Mouse (Mus musculus) layer of hippocampus, postnatal 36 days (tissue): ENCODE data around the gene Sel1l. TPM values are rescaled to one million over a fixed set of nuclear protein-coding genes. Genes with fewer than 3 reads are reported as not detected.
"Not testable (repeated sequence)": the region's sequence is repeated elsewhere in the genome, so short reads cannot be mapped to it uniquely, and the experiment has no call there.

Source experiments
- DNase-seq, 2 experiments: peaks; one replicate each; pipeline ENCODE4 v3.0.0; 2022
- total RNA-seq, 2 experiments: library from RNA; stranded (reverse); gene quantifications; 2 replicates each; pipeline ENCODE4 v1.2.3; 2021

Gene Sel1l
- total RNA-seq, 2 experiments from 2014 or later = 187 to 204 TPM

DNA sequence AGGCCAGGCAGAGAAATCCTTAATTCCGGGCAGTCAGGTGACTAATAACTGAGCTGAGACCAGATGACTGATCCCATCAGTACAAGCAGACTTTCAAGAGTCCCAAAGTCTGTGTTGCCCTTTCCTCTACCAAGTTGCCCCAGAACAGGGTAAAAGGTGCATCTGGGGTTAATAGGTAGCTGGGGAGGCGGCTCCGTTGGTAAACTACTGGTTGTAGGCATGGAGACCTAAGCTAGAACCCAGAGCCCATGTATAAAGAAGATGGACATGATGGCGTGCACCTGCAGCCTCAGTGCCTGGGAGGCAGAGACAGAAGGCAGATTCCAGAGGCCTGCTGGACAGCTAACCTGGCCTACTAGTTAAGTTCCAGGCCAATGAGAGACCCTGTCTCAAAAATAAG is 30.2 kb downstream of the Sel1l start:
- DNase-seq = no peak

DNA sequence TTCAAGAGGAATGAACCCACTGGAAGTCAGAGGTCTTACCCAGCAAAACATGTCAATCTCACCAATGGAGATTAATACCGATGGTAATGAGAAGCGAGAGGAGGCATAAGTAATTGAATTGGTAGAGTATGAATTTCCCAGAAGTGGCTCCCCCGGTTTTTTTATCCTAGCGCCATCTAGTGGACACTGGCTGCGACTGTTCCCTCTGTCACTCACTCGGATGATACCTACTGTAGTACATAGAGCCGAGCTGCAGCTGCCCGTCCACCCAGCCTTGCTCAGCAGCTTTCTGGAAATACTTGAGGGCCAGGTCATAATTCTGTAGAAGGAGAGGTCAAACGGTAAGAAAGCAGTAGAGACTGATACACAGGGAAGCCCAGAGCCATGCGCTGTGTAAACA is 33.0 kb downstream of the Sel1l start:
- peak; percentile 40 to 54 for DNase-seq

DNA sequence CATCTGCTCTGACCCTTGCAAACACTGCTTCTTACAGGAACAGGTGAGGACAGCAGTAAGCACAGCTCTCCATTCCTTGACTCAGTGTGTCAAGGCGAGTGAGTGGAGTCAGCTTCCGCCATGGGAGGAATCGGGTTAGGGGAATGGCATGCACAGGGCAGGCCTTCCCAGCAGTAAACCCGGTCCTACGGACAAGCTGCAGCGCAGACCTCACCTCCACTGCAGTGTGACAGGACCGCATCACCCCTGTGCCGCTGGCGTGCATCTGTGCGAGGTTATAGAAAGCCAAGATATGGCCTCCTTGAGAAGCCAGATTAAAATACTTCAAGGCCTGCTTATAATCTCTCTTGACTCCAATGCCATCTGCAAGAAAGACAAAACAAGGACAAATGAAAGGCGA is 33.4 kb downstream of the Sel1l start:
- DNase-seq = no peak

DNA sequence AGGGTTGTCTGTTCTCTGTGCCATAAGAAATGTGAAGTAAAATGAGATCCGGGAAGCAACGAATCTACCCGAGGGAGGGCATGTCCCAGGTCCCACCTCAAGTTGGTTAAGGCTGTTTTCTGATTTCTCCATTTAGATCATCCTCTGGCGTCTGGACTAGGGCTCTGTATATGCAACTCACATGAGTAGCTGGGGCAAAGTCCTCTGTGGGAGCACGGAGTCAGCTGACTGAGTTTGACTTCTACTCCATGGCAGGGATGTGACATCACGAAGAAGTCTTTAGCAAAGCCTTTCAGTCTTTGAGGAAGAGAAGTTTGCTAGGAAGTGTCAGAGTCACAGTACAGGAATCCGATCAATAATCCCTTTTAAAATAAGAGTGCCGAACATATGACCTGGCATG is 40.0 kb downstream of the Sel1l start:
- DNase-seq = no peak

DNA sequence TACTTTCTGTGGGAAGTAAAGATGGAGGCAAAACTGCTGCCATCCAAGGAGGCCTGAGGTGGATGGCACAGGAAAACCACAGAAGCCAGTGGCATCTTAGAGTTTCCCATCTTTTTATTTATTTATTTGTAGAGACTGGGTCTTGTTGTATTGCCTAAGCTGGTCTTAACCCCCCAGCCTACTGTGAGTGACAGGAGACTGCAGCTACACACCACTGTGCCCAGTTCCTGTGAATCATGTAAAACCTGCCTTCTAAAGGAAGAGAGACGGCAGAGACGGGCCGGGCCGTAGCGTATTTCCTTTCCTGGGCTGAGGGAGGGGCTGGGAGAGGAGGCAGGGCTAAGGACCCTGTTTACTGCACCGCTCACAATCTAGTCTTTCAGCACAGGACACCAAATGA is 41.2 kb downstream of the Sel1l start:
- DNase-seq = no peak

DNA sequence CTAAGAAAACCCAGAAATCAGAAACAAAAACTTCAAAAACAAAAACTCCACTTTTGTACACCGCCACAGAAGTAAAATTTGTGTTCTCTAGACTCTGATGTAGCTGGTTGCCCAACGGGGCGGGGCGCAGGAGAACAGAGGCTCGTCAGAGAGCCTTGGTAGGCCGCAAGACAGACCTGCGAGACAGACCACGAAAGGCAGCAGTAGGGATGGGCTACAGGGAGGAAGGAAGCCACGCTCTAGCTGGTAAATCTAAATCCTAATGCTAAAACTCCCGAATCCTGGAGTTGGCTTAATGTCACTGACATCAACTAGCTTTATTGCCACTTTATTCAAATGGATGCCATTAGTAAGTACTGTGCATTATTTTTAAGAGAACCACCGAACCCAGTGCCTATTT is 41.9 kb downstream of the Sel1l start:
- DNase-seq = no peak

DNA sequence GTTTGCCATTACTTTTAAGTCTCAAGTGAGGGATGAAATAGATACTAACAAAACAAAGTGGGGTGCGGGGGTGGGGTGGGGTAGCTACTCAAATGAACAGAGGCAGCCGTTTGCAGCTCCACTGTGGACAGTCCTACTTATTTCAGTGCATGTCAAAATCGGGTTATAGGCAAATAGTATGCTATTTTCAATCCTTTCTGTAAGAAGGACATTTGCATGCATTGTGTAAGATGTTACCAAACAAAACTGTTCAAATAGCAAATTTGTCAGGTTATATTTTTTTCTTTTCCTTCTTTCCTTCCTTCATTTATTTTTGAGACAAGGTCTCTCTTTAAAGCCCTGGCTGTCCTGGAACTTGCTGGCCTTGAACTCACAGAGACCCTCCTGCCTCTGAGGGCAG is 44.7 kb downstream of the Sel1l start:
- DNase-seq = no peak

DNA sequence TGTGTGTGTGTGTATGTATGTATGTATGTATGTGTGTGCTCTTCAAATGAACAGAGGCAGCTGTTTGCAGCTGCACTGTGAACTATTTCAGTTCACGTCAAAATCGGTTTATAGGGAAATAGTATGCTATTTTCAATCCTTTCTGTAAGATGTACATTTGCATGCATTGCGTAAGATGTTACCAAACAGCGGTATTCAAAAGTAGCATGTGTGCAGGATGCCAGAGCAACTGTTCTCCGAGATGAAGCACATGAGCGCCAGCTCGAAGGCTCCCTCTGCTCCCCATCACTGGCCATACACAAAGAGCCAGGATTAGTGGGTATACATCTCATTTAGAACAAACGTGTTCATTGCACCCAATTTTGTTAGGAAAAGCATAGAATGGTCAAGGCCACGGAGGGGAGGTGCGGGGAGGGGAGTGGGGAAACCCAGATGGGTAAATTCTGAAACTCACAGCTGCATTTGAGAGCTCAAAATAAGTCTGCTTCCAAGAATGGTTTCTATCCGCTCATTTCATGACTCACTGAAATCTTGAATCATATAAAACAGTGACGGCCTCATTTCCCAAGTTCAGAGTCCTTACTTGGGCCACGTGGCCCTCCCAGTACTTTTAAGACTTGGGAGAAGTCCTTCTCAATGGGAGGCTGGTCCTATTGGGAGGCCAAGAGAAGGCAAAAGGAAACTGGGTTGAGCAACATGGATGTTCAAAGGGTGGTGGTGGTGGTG is 45.6 kb downstream of the Sel1l start:
- no peak for DNase-seq

DNA sequence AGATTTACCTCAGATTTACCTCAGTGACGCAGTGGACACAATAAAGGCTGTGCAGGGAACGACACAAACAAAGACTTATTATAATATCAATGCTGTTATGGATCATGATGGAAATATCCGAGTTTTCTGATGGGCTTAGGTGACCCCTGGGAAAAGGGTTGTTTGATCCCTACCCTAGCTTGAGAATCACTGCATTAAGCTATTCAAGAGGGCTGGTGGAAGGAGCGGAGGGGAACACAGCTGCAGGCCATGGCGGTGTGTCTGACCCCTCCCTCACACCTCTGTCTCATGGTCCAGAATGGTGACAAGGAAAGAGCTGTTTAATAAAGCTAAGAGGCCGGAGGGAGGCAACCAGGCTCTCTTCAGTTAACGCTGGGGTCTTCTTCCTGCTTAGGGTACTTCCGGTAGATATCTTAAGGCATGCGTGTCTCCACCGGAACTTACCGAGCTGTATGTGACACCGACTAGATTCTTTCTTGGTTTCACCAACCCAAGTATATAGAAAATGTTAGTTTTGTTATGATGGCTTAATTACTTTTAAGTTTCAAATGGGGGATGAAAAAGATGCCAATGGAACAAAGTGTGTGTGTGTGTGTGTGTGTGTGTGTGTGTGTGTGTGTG is 46.3 kb downstream of the Sel1l start:
- no peak for DNase-seq

DNA sequence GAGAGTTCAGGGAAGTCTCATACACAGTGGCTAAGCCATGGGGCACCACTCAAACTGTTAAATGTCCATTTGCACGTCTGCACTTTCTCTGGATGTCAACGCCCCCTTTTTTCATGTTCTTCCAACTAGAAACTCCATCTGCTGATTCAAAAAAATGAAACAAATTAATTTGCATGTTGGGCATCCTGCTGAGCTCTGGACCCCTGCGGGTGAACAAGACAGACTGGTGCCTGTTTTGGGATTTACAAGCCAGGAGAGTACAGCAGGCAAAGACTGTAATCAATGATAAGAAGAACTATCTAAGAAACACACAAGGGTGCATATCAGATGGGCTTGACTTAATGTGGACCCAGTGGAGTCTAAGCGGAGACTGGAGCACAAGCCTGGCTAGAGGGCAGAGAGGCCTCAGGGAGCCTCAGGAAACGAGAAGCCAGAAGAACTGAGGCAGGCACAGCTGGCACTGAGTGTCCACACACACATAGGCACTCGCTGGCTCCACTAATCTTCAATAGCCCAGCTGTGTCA is 48.0 kb downstream of the Sel1l start:
- DNase-seq = no peak

DNA sequence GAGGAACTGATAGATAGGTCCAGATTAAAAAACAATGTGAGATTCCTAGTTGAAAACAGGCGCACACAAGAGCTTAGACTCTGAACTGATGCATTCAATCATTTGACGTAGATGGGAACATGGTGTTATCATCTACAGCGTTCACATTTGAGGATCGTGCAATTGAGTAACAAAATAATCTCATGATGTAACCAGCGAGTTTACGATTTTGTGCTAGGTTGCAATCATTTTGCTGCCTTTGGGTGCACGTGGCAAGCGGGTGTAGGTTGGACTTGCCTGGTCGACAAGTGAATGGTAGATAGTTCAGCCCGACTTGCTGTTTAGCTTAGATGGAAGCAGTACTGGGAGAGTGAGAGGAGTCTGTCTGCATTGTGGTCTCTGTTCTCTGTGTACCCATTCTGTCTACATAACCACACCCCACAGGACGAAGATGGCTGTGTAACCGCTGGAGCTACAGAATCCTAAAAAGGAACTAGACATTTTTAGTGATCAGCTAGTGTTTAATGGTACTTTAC is 49.1 kb downstream of the Sel1l start:
- no peak for DNase-seq

DNA sequence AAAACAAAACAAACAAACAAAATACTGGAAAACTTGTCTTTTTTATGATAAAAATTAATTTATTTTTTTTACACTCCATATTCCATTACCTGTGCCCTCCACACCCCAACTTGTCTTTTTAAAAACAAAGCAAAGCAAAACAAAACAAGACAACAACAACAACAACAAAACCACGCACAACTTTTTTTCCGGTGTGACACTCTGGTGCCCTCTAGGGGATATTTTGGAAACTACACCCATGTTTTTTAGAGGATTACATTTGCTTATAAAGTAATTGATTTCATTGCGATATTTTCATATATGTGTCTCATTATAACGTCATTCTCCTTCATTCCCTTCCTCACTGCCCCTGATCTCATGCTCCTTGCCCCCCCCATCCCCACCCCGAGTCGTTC is 49.6 kb downstream of the Sel1l start:
- DNase-seq = no peak

DNA sequence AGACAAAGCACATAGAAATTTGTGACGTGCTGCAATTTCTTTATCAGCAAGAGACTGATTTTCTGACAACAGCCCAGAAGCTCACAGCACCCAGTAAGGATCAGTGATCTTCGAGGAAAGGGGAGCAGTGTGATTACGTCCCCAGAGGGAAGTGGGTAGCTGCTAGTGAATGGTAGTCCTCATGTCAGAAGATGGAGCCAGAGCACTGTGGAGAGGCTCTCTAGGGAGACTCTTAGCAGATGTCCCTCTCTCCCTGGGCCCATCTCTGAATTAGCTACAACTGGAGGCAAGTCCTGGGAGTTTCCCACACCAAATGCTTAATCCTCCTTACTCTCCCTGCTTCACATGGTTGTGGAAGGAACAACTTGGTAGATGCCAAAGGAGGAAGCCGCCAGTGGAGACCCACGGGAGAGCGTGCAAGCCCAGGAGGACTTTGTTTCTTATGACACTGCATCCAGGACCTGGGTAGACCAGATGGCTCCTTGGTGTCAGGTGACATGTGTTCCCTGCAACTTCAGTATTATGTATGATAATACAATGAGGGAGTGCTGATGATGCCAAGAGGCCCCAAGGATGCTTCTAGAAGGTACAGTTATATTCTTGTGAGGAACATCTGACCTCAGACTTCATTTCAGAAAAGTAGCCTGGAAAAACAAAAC is 50.1 kb downstream of the Sel1l start:
- DNase-seq = no peak

DNA sequence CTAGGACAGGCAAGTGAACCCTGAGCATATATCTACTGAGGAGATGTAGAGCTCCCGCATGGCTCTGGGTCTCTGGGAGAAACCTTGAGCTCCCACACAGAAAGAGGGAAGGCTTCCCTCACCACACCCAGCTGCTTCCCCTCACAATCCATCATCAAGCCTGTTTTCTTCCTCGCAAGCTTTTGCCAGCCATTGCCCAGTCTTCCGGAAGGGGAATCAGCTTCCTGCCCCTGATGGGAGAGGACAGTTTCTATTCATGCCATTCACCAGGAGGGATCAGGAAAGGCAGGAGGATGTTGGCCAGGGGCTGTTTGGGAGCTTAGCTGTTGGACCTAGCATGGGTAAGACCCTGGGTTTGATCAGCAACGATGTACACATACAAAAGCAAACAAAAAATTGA is 52.2 kb downstream of the Sel1l start:
- no peak for DNase-seq

DNA sequence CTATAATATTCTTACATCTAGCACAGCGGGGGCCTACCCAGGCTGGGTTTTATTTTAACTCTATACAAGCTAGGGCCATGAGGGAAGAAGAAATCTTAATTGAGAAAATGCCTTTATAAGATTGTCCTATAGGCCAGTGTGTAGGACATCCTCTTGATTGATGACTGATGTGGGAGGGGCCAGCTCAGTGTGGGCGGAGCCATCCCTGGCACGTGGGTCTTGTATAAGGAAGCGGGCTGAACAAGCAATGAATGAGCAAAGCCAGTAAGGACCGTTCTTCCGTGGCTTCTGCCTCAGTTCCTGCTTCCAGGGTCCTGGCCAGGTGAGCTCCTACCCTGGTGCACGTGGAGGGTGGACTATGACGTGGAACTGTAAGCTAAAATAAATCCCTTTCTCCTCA is 55.7 kb downstream of the Sel1l start:
- no peak for DNase-seq

DNA sequence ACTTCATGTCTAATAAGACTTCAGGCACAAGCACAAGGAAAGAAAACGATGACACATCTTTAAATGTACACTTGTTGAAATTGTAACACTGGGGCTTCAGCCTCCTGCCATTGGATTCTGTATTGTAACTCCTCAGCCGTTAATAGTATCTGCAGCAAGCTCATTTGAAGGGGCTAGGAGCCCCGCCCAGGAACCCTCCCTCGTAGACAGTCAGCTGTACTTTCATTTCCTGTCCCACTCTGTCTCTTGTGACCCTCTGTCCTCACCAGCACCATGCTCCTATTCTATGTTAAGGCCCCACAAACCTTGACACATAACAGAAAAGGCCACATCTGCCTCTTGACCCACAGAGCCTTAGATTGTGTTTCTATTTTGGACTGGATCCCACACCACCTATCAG is 57.1 kb downstream of the Sel1l start:
- DNase-seq = no peak

DNA sequence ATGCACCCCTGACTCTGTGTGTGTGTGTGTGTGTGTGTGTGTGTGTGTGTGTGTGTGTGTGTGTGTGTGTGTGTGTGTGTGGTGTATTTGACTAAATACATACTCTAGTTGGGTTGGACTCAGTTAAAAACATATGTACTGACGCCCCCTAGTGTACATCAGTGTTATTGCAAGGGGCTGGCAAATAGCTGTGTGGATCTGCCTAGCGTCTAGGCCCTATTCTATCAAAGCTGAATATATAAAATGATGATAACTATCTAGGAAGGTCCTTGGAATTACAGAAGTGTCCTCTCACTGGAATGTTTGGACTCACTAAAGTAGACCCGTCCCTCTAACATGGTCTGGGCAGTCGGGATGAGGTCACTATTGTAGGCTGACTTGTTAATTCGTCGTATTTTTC is 59.2 kb downstream of the Sel1l start:
- DNase-seq = peak; percentile 56 to 60

DNA sequence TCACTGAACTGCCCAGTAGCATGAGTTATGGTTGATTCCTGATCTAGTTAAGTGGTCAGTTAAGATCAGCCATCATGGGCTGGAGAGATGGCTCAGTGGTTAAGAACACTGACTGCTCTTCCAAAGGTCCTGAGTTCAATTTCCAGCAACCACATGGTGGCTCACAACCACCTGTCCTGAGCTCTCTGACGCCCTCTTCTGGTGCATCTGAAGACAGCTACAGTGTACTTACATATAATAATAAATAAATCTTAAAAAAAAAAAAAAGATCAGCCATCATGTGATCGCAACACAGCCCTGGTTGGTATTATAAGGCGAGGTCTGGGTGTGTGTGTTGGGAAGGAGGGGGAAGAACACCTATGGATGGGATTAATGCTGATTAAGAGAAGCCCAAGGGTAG is 60.5 kb downstream of the Sel1l start:
- not testable (repeated sequence) for DNase-seq

DNA sequence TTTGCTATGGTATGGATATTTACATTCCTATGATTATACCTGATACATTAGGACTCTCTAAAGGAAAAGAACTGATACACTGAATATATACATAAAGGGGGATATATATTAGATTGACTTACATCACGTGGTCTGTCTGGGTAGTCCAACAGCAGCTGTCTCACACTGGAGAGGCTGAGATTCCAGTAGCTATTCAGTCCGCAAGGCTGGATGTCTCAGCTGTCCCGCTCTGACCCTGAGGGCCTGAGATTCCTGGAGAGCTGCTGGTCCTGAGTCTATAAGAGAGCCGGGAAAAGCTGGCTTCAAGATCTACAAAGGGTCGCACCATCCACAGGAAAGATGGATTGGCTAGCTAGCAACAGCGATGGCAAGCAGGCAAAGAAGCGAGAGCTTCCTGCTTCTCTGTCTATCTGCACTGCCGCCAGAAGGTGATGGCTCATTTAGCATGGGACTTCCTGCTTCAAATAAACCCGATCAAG is 61.0 kb downstream of the Sel1l start, which contains the start of gene Ston2:
Gene Ston2, minus strand, starts transcription at position 429 of the 479 bp plus-strand sequence.
- DNase-seq = no peak

DNA sequence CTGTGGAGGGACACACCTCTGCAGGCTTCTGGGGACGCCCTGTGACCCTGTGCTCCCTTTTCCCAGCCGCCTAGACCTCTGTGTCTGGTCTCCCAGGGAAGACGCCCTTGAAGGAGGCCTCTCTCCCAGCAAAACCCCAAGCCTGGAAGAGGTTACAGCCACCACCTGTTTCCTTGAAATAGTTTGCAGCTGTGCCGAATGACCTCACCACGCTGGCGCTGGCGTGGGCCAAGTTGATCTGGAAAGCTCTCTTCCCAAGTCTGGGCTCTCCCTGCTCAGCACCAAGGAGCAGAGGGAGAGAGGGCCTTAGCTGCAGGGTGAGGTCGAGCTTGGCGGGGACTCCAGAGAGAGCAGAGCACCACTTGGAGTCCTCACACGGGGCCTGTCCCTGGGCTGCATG is 62.6 kb downstream of the Sel1l start:
- no peak for DNase-seq

DNA sequence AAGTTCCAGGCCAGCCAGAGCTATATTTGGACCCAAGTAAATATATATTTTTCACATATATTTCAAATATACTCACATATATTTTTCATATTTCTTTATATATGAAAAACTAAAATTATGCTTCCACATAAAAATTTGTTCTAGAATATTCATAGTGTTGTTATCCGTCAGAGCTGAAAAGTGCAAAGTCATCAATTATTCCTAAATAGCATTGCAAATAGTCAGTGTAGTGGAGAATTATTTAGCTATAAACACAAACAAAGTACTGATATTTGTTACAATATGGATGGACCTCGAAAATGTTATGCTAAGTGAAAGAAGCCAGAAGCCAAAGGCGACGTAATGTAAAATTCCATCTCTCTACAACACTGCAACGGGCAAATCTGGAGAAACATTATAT is 67.5 kb downstream of the Sel1l start:
- DNase-seq = no peak

DNA sequence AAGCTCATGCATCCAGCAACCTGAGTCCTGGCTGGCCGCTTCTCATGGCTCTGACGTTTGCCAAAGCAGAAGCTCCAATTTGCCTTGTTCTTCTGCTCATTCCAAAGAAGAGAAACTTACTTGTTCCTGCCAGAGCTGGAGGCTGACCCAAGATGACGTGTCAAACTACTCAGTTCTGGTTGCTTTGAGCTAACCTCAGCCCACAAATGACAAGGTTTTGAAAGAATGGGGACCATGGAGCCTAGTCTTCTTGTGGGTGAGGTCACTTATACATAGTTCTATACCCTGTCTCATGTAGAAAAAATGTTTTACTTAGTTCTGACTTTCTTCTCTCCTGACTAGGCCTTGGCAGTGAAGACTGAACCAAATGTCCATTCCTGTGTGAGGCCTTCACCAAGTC is 68.4 kb downstream of the Sel1l start:
- DNase-seq = no peak

DNA sequence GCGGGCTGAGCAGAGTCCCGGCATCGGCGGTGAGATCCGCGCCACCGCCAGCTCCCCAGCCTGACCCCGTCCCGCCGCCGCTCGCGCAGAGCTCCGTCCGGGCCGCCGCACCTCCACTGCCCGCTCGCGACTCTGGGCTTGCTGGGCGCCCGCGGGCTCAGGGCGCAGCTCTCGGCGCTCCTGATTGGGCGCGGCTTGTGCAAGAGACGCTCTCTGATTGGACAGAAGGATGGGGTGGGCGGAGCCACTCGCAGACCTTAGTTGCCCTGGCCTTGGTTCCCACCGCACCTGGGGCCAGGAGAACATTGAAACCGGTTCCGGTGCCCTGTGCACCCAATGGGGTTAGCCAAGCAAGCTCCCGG is 70.0 kb downstream of the Sel1l start:
- peak; percentile 81 to 83 for DNase-seq
